Mouse (Mus musculus): ENCODE measurements around the gene Pbp2.
A peak's percentile ranks its signal among the peaks of the same experiment; 100 is the strongest.

Gene Pbp2

DNA sequence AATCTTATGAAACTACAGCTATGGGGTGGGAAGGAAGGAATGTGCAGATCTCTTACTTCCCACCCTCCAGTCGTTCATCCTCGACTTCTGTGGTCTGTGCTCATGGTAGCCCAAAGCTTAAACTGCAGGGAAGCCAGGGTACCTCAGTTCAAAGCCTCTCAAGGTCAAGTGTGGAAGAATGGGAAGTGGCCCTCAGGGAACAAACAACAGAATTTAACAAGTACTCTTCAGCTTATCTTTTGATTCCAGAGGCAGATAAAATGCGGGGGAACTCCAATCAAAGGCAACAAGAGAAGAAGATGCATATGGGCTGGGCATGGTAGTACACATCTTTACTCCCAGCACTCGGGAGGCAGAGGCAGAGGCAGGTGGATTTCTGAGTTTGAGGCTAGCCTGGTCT is 9.7 kb downstream of the Pbp2 start:
- DNase-seq, result no peak

DNA sequence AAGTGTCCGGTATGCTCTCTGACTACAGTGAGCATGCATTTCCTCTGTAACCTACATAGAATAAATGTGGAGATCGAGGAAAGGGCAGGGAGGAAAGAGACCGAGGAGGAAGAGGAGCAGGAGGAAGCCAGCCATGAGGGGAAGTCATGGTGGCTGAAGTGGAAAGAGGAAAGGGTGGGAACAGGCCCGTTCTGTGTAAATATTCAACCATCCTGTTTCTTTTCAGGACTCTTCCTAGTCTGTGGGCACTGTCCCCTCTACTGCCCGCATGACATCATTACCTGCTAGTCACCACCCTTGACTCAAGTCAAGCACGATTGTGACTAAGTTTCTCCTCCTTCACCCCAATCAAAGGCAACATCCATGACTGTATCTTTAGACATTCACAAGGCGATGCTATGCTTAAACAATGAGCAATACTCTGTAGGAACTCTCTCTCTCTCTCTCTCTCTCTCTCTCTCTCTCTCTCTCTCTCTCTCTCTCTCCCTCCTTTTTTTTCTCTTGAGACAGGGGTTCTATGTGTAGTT is 11.1 kb downstream of the Pbp2 start:
- no peak for DNase-seq

DNA sequence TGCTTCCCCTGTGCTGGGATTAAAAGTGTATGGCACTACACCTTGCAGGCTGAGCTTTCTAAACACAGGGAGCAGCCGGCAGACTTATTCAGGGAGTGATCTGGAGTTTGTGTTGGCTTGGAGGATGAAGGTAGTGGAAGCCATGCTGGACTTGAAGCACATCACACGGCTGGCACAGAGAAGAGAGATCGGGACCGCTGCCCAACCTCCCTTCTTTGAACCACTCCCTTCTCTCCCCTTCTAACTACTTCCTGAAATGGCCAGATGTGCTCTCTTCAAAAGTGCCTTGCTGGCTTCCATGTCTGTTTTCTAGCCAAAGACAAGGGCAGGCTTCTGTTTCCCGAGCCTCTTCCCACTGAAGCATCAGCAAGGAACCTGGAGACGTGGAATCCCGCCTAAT is 12.6 kb downstream of the Pbp2 start:
- DNase-seq, result no peak

DNA sequence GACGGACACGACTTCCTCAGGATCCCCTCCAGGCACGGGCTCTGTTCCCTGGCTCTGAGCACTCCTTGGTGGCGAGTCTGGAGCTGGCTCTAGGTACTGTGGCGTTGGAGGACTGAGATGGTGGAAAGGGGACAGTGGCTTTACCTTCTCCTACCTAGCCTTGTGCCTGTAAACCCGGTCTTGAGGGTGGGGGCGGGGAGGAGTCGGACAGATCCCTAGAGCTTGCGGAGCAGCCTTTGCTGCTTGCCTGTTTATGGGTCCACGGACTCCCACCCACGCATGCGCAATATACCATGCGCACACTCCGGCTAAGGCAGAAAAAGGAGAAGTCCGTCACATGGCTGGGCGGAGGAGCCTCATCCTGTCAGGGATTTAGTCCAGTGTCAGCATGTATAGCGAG is 13.9 kb downstream of the Pbp2 start:
- DNase-seq, result peak; percentile 11

DNA sequence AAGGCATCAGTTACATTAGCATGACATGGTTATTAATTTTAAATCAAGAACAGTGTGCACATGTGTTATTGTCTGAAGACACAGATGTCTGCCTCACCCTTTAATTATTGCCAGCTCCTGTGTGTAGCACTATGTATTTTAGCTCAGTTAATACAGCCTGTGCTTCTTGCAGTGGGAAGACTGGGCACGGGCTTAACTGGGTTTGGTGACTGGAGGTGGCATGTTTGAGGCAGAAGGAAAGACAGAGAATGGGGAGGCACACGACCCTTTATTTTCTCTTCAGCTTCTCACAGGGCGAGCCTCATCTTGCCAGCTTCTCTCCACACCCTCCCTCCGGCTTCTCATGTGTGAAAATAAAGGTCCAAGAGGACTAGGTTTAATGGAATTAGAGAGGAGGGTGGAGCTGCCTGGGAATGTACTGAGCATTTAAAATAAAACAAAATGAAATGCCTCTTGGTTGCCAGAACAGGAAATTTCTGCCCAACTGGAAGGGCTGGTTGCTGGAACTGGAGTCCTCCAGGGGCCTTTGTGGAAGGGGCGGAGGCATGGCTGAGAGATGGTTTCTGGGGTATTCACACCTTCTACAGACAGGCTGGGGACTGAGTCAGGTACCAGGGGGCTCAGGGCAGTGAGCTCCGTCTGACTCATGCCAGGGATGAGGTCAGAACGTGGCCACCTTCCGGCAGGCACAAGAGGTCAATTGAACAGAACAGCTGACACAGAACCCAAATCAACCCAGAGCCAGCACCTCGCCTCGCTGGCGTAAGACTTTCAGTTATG is 14.9 kb downstream of the Pbp2 start:
- DNase-seq, result no peak

DNA sequence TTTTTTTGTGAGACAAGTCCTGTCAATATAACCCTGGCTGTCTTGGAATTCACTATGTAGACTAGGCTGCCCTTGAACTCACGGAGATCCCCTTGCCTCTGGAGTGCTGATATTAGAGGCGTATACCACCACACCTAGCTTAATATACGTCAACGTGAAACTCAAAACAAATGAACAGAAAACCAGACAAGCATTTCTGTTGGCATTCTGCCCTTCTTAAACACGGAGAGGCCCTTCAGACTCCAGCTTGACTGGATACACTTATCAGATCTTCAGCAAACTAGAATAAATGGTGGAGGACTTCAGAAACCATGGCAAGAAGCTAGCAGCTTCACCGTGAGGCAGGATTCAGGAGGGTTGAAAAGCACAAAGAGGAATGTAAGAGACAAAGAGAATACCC is 16.1 kb downstream of the Pbp2 start:
- no peak for DNase-seq

DNA sequence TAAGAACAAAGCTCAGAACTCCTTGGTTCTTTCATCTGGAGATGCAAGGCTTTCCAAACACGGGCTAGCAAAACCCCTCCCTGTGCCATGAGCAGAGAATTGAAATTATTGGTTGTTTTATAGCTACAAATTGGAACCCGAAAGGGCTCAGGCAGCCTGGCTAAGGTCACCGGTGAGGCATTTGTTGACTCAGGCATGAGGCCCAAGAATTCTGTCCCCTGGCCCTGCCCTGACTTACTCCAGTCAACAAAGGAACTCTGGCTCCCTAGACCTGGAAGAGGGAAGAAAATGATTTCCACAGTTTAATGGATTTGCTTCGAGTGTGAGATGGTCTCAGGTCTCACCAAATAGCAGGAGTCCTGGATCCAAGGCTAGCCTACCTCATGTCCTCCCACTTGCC is 17.8 kb downstream of the Pbp2 start:
- DNase-seq, result no peak

DNA sequence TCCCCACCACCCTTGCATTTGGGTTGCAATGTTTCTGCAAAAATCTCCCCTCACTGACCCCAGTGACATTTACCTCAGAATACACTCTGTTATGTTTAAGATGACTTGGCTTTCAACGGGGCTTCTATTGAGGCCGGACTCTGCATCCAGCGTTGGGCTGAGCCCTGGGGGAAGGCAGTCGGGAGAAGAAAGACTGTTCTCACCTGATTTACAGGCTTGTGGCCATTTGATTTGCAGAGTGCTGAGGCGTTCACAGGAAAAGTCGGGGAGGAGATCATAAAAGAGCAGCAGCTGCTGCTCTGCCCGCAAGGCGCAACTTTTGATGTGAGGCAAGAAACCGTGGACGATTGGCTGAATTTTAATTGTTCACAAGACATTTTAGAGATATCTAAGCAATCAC is 30.3 kb downstream of the Pbp2 start:
- DNase-seq, result no peak

DNA sequence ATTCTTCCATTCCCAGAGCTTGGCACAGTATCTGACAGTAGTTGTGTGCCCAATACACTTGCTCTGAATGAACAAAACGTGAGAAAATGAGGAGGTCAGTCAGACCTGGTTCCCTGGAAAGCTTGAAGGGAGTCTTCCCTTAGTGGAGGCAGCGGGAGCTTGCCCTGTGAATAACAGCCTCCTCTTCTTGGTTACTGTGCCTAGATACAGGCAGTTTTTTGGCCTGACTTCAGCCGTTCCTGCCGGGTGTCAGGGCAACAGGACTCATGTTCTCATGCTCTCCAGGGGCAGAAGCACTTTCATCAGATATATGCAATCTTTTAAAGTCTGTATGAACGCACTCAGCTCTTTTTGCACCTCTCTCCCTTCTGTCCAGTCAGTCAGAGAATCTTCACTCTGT is 30.9 kb downstream of the Pbp2 start:
- no peak for DNase-seq

DNA sequence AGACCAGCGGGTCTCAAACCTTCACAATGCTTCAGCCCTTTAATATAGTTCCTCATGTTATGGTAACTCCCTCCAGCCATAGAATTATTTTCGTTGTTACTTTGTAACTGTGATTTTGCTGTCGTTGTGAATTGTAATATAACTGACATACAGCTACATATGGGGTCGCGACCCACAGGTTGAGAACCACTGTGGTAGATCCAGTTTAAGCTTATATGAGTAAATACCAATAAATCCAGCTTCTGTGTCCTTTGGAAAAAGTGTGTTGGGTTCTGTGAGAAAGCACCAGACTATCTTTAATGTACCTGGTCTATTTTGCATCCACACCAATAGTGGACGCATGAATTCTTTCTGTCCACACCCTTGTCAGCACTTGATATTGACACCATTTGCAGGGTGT is 31.9 kb downstream of the Pbp2 start:
- DNase-seq, result no peak

DNA sequence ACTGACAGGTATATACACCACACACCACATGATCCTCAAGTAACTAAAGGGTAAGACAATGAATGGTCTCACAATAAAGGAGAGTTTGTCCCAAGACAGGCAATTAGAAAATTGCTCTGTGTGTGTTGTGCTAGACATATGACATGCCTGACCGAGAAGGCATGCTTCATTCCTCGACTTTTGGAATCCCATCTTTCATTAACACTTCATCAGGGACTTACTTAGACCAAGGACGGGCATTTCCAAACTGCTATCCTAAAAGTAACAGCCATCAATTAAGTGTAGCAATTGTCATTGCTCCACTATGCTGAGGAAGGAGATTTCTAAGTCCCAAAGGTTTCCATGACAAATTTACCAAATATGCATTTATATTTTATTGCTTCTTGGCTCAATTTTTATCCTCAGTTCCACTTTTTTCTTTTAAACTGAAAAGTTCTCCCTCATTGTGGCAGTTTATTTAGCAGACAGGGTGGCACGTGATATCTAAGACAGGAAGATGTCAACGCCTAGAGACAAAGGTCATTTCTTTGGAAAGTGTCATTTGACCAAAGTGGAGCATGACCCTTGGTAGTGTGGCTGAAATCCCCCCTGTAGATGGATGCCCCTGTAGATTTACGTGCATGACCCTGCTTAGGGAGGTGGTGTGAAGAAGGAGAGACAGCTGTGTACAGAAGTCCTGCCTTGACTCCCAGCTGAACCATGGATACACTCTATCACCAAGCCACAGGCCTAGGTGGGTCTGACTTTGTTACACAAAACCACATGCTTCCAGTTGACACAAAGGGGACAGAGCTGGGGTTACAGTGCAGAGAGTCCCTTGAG is 33.5 kb downstream of the Pbp2 start:
- no peak for DNase-seq

DNA sequence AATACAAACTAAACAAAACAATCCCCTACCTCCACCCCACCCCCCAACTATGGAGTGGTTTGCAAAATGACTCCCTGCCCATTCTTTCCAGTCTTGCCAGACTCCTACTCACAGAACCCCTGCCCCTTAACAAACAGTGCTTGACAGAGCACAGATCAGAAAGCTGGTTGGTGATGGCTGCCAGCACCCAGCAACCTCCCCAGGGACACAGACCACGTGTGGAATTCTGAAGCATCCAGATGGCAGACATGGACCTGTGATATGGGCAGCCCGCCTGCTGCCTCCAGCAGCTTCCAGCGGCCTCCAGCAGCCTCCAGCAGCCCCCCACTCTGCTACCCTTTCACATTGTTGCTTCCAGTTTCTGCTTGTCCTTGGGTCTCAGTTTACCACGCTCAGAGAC is 35.0 kb downstream of the Pbp2 start:
- peak; percentile 28 for DNase-seq

DNA sequence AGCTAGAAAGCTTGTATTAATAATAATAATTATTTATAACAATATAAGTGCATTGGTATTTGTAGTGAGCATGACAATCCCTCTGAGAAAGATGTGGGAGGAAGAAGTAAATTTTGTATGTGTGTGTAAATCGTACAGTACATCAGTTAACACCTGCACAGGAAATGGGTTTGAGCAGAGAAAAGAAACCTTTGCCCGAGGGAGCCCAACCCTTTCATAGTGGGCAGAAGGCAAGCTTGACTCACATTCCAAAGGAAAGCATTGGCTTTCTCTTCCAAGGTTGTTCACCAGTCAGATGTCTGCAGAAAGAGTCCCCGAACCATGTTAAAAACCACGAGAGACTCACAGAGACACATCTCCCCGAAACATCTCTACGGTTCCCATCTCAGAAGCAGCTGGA is 37.1 kb downstream of the Pbp2 start:
- DNase-seq, result peak; percentile 55

DNA sequence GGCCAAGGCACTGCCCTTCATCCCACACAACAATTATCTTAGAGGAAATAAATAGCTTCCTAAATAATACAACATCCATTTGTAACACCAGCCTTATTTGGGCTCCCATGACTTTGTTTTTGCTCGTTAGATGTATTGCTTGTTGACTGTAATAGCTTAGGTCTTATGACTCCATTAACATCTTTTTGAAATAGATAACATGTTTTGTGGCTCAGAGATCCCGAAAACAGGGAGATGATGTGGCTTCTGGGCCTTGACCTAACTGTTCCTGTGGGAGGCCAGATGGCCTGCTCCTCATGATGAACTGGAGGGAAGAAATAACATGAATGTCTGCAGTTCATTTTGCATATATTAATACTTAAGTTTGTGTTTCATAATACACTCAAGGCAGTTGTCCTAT is 38.4 kb downstream of the Pbp2 start:
- DNase-seq, result no peak

DNA sequence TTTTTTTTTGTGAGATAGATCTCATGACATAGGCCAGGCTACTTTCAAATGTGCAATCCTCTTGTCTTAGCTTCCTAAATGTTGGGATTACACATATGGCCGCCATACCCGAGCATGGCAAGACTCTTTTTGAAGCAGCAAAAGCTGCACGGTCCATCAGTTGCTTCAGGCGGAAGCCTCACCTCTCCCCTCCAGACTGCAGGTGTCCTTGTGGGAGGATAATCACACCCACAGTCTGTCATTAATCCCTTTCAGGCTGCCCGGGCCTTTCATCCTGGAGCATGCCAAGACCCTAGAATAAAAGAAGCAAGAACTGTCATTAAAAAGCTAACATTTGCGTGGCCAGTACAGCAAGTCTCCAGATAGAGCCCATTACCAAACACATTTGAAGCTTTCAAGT is 40.6 kb downstream of the Pbp2 start:
- DNase-seq, result no peak

DNA sequence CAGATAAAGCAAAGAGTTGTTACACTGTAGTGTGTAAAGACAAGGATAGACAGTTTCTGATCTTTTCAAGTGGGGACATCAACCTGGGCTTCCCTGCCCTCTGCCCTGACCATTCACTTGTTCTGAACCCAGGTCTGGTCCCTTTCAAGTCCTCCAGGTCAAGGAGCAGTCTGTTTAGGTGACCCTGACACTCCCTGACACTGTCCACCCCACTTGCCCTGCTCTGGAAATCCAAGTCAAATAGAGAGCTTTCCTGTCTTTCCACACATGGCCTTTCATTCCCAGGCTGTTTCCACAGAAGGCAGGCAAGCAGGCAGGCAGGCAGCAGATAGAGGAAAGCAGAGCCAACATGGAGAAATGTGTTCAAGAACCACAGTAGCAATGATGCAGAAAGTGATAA is 41.8 kb downstream of the Pbp2 start:
- DNase-seq, result no peak

DNA sequence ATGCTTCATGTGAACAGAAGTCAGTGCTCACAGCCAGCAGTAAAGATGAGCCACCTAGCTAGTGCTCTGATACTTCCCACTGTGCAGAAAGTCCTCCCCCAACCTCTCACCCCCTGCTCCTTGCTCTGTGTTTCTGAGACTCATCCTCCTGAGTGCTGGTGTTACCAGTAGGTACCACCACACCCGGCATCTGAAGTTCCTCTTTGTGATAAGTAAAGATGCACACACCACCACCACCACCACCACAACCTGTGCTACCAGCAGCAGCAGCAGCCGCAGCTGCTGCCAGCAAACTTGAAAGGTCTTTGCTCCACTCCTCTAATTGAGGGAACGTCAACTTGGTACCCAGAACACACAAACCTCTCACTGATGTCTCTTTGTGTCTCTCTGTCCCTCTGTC is 43.0 kb downstream of the Pbp2 start:
- peak; percentile 44 for DNase-seq

DNA sequence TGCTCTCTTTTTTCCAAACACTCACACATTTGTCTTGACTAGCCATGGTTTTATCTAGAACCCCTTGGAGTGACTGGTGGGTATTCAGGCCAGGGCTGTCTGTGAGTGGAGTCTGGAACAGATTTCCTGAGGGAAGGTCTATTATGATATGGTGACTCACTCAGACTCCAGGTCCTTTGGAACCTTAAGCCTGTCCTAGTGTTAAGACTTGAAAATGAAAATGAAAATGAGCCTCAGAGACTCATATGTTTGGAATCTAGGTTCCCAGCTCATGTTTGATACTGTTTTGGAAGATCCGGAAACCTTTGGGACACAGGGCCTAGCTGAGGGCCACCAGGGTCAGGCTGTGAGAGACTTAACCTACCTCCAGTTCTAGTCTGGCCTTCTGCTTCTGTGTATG is 44.1 kb downstream of the Pbp2 start:
- no peak for DNase-seq

DNA sequence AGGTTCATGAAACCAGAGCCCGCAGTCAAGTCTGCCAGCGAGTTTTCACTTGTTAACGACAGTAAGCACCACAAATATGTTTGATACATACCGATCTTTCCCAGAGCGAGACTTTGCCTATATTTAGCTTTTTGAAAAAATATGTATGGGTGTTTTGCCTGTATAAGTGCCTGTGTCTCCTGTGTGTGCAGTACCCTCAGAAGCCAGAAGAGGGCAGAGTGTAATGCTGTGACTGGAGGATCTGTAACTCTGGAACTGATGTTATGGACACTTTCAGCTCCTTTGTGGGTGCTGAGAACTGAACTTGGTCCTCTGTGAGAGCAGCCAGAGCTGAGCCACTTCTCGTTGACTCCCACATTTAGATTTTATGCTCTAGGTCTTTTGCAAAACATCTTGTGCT is 46.1 kb downstream of the Pbp2 start:
- DNase-seq, result no peak

DNA sequence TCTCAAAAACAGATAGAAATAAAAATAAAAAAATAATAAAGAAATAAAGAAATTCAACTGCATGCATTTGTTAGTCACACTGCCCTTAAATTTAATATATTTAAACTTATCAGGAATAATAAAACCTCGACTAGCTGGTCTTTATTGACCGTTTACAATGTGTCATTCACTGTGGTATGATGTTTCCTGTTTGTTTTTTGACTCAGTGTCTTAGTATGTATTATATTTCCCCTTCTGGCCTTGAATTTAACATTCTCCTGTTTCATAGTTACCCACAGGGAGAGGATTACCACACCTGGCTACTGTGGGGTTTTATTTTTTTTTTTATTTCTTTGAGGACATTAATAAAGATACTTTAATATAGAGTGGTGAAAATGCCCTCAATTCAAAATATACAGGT is 47.6 kb downstream of the Pbp2 start:
- DNase-seq, result no peak

DNA sequence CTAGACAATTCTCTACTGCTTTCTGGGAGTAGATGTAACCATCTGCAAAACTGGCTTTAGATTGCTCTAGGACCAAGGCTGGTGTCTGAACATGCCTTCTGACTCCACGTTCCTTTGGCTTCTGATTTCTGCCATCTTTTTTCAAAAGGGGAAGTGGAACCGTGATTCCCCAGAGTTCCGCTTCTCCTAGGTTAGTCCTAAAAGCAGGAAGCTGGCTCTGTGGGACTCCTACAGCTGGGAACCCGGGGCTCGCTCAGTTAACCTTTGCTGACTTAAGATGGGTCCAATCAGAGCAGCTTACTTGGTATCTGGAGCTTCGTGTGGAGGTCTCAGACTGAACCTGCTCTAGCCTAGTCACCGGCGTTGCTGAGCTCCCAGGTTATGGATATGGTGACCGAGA is 49.1 kb downstream of the Pbp2 start:
- no peak for DNase-seq

DNA sequence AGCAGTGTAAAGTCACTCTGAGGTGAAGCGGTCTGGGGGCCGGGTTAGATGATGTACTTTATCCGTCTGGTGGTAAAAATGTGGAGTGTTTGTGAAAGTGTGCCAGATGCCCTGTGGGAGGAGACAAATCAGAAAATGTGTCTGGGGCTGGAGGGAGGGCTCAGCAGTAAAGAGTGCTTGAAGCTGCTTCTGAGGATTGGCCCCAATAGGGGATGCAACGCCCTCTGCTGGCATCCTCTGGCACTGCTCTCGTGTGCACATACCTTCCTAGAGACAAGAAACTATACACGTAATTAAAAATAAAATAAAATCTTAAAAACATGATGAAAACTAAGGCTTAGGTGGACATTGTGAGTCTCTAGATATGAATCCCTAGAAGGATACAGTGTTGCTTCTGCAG is 49.8 kb downstream of the Pbp2 start:
- DNase-seq, result no peak
